Mouse (Mus musculus): ENCODE results near the gene Slc1a7.

Slc1a7 gene

DNA sequence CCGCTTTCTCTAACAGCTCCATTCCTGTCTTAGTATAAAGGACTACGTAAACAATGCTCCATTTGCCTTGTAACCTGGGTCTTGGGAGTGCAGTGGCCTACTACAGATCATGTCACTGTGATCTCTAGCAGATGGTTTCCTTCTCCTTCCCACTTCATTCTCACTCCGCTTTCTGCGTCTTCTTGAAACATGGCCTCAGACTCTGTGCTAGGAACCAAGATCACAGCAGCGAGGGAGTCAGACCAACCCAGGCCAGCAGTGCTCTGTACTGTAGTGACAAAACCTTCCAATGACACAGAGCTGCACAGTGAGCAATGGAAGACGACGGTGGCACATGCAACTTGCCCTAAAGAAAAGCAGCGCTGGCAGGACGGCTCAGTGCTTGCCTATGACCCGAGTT is 87.7 kb downstream of the Slc1a7 start:
- DNase-seq = no peak

DNA sequence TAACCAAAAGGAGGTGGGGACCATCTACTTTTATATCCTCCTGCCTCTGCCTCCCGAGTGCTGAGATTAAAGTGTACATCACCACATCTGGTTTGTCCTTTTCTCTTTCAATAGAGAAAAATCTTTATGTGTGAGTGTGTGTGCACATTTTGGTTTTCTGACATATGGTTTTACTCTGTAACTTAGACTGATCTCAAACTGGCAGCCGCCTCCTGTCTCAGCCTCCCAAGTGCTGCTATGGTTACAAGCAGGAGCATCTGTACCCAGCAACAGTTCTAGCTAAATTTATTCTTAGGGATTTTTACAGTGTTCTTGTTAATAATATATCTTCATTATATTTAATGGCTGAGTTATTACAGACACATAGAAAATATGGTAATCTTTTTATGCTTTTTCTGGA is 89.1 kb downstream of the Slc1a7 start:
- DNase-seq = no peak

GRCm38 (mm10) chr4:108058166-108058565 is 90.0 kb downstream of the Slc1a7 start:
- DNase-seq = no peak

GRCm38 (mm10) chr4:108059601-108060379 is 91.7 kb downstream of the Slc1a7 start:
- DNase-seq = no peak

- DNase-seq = no peak
These were observed 92.6 kb downstream of the Slc1a7 start for GRCm38 (mm10) chr4:108060774-108061173.

DNA sequence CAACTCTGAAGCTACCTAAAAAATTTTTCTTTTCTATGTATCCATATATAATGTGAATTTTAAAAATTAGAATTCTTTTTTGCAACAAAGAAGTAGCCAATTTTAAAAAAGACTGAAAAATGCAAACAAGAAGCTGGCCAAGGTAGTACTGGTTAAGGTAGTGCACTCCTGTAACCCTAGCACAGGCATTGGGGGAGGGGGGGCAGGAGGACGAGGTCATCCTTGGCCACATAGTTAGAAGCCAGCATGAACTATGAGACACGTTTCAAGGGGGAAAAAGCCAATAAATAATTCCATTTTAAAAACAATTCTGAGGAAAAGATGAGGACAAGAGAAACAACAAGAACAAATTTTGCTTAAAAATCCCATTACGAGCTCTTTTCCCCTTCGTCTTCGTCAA is 94.4 kb downstream of the Slc1a7 start:
- DNase-seq = no peak
